Mouse (Mus musculus): ENCODE results near the gene Acp7.

- no peak for TF ChIP-seq CTCF (IDR thresholded peaks at IDR 0.05; ENCODE audit: borderline replicate concordance, extremely low read depth, insufficient read depth, insufficient read length)
- TF ChIP-seq POLR2A (IDR thresholded peaks at IDR 0.05; ENCODE audit: borderline replicate concordance, extremely low read depth, insufficient read depth, insufficient read length, poor library complexity, severe bottlenecking) = no peak
Measured at GRCm38 (mm10) chr7:28561967-28562366, 69.2 kb downstream of the Acp7 start.

Data from brain, embryonic 14.5 days (tissue).